Mouse (Mus musculus): ENCODE data around the gene Taar7a.
A peak's percentile ranks its signal among the peaks of the same experiment; 100 is the strongest.

Taar7a gene

GRCm38 (mm10) chr10:23993381-23993780, at the start of gene Taar7a:
Taar7a (minus strand) TSS chr10:23993481.
- no peak for DNase-seq (ENCODE audit: low spot score in 2 of 2)

GRCm38 (mm10) chr10:24040120-24040869, 47.0 kb upstream of the Taar7a start:
- no peak for DNase-seq (ENCODE audit: low spot score in 2 of 2)

GRCm38 (mm10) chr10:24037314-24037713, 44.0 kb upstream of the Taar7a start, which contains the start of gene Taar7e:
Taar7e (plus strand) TSS chr10:24037614.
- no peak for DNase-seq (ENCODE audit: low spot score in 2 of 2)

GRCm38 (mm10) chr10:24031347-24031746, 38.1 kb upstream of the Taar7a start:
- DNase-seq (ENCODE audit: low spot score in 2 of 2) = no peak

GRCm38 (mm10) chr10:24026922-24027321, 33.6 kb upstream of the Taar7a start, which contains the start of gene Taar7d:
Taar7d (plus strand) TSS chr10:24027222.
- no peak for DNase-seq (ENCODE audit: low spot score in 2 of 2)

GRCm38 (mm10) chr10:24008143-24008542, 14.9 kb upstream of the Taar7a start:
- no peak for DNase-seq (ENCODE audit: low spot score in 2 of 2)

GRCm38 (mm10) chr10:24007034-24007433, 13.8 kb upstream of the Taar7a start:
- DNase-seq (ENCODE audit: low spot score in 2 of 2) = no peak

GRCm38 (mm10) chr10:24006442-24006841, 13.2 kb upstream of the Taar7a start:
- no peak for DNase-seq (ENCODE audit: low spot score in 2 of 2)

- DNase-seq (ENCODE audit: low spot score in 2 of 2) = no peak
Measured at GRCm38 (mm10) chr10:23999639-24000038, 6.4 kb upstream of the Taar7a start, which contains the start of gene Taar7b. Taar7b (plus strand) TSS chr10:23999939.

GRCm38 (mm10) chr10:23986419-23986818, 6.9 kb downstream of the Taar7a start:
- DNase-seq (ENCODE audit: low spot score in 2 of 2) = no peak

GRCm38 (mm10) chr10:23985546-23985945, 7.7 kb downstream of the Taar7a start, which contains the start of gene Taar6:
Taar6 (minus strand) TSS chr10:23985646.
- DNase-seq (ENCODE audit: low spot score in 2 of 2) = no peak

GRCm38 (mm10) chr10:23978901-23979705, 14.2 kb downstream of the Taar7a start:
- peak; percentile 24 to 32 for DNase-seq (ENCODE audit: low spot score in 2 of 2)

GRCm38 (mm10) chr10:23977958-23978357, 15.3 kb downstream of the Taar7a start:
- no peak for DNase-seq (ENCODE audit: low spot score in 2 of 2)

GRCm38 (mm10) chr10:23971256-23971655, 22.0 kb downstream of the Taar7a start:
- DNase-seq (ENCODE audit: low spot score in 2 of 2) = no peak

GRCm38 (mm10) chr10:23970656-23971165, 22.6 kb downstream of the Taar7a start, which contains the start of gene Taar5:
Taar5 (plus strand) TSS chr10:23970706.
- no peak for DNase-seq (ENCODE audit: low spot score in 2 of 2)

GRCm38 (mm10) chr10:23964921-23965610, 28.2 kb downstream of the Taar7a start:
- no peak for DNase-seq (ENCODE audit: low spot score in 2 of 2)

- DNase-seq (ENCODE audit: low spot score in 2 of 2) = no peak
Measured at GRCm38 (mm10) chr10:23963444-23963843, 29.8 kb downstream of the Taar7a start.

- DNase-seq (ENCODE audit: low spot score in 2 of 2) = no peak
Measured at GRCm38 (mm10) chr10:23960444-23960915, 32.8 kb downstream of the Taar7a start, which contains the start of gene Taar4. Taar4 (plus strand) TSS chr10:23960494.

- no peak for DNase-seq (ENCODE audit: low spot score in 2 of 2)
Measured at GRCm38 (mm10) chr10:23959071-23959470, 34.2 kb downstream of the Taar7a start.

- no peak for DNase-seq (ENCODE audit: low spot score in 2 of 2)
Measured at GRCm38 (mm10) chr10:23951714-23952113, 41.6 kb downstream of the Taar7a start.

- no peak for DNase-seq (ENCODE audit: low spot score in 2 of 2)
Measured at GRCm38 (mm10) chr10:23949508-23950005, 43.7 kb downstream of the Taar7a start, which contains the start of gene Taar3. Taar3 (plus strand) TSS chr10:23949558.

All from spleen, postnatal 36 days (tissue).